Mouse (Mus musculus): ENCODE data around the gene Tars. TPM values are rescaled to one million over a fixed set of nuclear protein-coding genes. Genes with fewer than 3 reads are reported as not detected.

Gene Tars
- polyA plus RNA-seq, 2 experiments, result 28.3 to 37.6 TPM

GRCm38 (mm10) chr15:11355865-11356264, 43.6 kb downstream of the Tars start:
- DNase-seq (ENCODE audit: low read depth in 3 of 3, low spot score in 3 of 3) (no peak), ATAC-seq (ENCODE audit: insufficient read depth) (no peak)
- 54% methylated on average over 3 of the region's 3 CpGs for WGBS (ENCODE audit: insufficient replicate concordance)

GRCm38 (mm10) chr15:11339467-11340180, 59.8 kb downstream of the Tars start:
- no peak overlapping the region for H3K9ac ChIP-seq (replicated peaks)
- H3K4me3 ChIP-seq (ENCODE audit: insufficient read depth in 1 of 2, low read depth in 2 of 2, low read length in 2 of 2), result no peak overlapping the region
- TF ChIP-seq CTCF (IDR thresholded peaks at IDR 0.05; ENCODE audit: low read depth), result no peak
- no peaks in the 10 kb centered on the region for H3K9me3 ChIP-seq (ENCODE audit: control insufficient read depth, low read length)
- no peak overlapping the region for H3K27ac ChIP-seq
- no peaks in the 10 kb centered on the region for H3K4me1 ChIP-seq (replicated peaks; ENCODE audit: control insufficient read depth in 2 of 2, insufficient read depth in 2 of 2, low read length in 1 of 2)
- no peak overlapping the region for H3K4me2 ChIP-seq (ENCODE audit: low read depth)
- DNase-seq (ENCODE audit: low read depth in 3 of 3, low spot score in 3 of 3) (no peak), ATAC-seq (ENCODE audit: insufficient read depth) (no peak)
- no peaks in the 10 kb centered on the region for H3K36me3 ChIP-seq (replicated peaks; ENCODE audit: control insufficient read depth, insufficient read depth, low read depth)
- 67% methylated on average over 7 of the region's 7 CpGs for WGBS (ENCODE audit: insufficient replicate concordance)
- no peaks in the 10 kb centered on the region for H3K27me3 ChIP-seq (ENCODE audit: control insufficient read depth, insufficient read depth, low read length)

More at GRCm38 (mm10) chr15:11355865-11356264, 43.6 kb downstream of the Tars start:
- Histone ChIP-seq H3K9ac (replicated peaks) (no peak overlapping the region), H3K4me2 (ENCODE audit: low read depth) (no peak overlapping the region), H3K9me3 (ENCODE audit: control insufficient read depth, low read length) (no peaks in the 10 kb centered on the region), H3K27me3 (ENCODE audit: control insufficient read depth, insufficient read depth, low read length) (no peaks in the 10 kb centered on the region), H3K4me3 (ENCODE audit: insufficient read depth in 1 of 2, low read depth in 2 of 2, low read length in 2 of 2) (no peak overlapping the region), H3K27ac (no peak overlapping the region), H3K36me3 (replicated peaks; ENCODE audit: control insufficient read depth, insufficient read depth, low read depth) (no peaks in the 10 kb centered on the region), H3K4me1 (replicated peaks; ENCODE audit: control insufficient read depth in 2 of 2, insufficient read depth in 2 of 2, low read length in 1 of 2) (no peaks in the 10 kb centered on the region)
- no peak for TF ChIP-seq CTCF (IDR thresholded peaks at IDR 0.05; ENCODE audit: low read depth)
- TF ChIP-seq EP300 (IDR thresholded peaks at IDR 0.05; ENCODE audit: low read depth), result no peak
